Mouse (Mus musculus): ENCODE measurements around the gene Dennd5b. TPM values are rescaled to one million over a fixed set of nuclear protein-coding genes. Genes with fewer than 3 reads are reported as not detected.
"Not testable (repeated sequence)": the region's sequence is repeated elsewhere in the genome, so short reads cannot be mapped to it uniquely, and the experiment has no call there.

Gene Dennd5b
- total RNA-seq, 4 experiments from 2014 or later, result 55.4 to 72.0 (median 63.4) TPM

- DNase-seq (ENCODE audit: low spot score in 2 of 2), result no peak
Observed at GRCm38 (mm10) chr6:148955641-148956420, 145.6 kb downstream of the Dennd5b start.

- no peak for DNase-seq (ENCODE audit: low spot score in 2 of 2)
Observed at GRCm38 (mm10) chr6:148946881-148947405, 154.5 kb downstream of the Dennd5b start.

DNA sequence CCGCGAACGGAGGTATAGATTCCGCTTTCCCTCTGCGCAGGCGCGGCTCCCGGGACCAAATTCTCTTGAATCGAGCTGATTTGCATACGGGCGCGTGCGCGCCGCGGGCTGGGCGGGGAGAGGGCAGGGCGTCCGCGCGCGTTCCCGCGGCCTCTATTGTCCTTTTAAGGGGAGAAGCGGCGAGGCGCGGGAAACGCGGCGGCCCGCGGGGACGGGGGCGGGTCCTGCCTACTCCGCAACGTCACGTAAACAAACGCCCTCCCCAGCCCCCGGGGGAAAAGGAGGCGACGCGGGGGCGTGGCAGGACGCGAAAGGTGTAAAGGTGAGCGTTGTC, 155.1 kb downstream of the Dennd5b start, which contains the start of gene Sinhcaf:
Gene Sinhcaf, minus strand, starts transcription at position 59 of the 334 bp plus-strand sequence.
- DNase-seq (ENCODE audit: low spot score in 2 of 2), result peak; percentile 92 to 94

GRCm38 (mm10) chr6:148945509-148946408, 155.7 kb downstream of the Dennd5b start:
- DNase-seq (ENCODE audit: low spot score in 2 of 2), result peak; percentile 10 to 12

DNA sequence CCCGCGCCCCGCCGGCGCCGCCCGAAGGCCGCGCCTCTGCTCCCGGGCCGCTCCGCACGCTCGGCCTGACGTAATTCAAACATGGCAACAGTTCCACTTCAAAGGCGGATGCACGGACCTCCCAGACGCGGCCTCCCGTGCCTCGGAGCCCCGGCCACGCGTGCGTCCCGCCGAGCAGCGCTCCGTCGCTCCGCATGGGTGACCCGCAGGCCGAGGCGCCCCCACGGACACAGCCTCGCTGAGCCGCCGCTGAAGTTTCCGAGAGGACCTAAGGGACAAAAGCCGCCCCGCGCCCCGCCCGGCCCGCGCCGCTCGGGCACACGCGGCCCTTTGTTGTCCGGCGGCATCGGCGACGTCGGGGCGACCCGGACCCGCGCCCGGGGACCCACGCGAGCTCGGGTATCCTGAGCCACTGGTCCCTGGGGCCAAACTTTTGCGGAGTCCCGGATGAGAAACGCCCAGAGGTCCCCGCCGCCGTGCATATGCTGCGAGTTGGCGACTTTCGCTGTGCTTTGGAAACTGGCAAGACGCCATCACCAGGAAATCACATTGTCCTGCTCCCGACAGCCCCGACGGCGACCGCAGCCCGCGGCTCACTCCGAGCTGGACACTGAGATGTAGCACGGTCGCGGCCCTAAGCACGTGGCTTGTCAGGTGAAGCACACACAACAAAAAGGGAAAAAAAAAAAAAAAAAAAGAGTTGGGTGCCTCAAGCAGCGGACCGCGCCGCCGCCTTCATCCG, 156.5 kb downstream of the Dennd5b start:
- DNase-seq (ENCODE audit: low spot score in 2 of 2), result peak; percentile 3 to 7

DNA sequence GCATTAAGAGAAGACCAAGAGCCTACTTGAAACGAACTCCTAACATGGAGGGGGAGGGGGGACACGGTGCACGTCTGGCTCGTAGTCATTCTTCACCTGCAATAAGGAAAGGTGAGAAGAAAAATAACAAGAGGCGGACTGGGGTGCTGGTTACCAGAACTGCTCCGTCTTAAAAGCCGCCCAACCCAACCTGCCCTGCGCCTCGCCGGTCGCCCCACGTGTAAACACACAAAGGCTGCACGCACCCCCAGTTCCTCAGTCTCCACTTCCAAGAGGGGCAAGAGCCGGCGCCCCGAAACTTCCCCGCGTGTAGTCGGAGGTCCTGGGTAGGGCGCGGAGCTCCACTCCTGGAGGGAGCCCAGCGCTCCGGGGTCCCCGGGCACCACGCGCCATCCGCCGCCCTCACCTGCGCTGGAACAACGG, 157.1 kb downstream of the Dennd5b start:
- DNase-seq (ENCODE audit: low spot score in 2 of 2), result no peak

GRCm38 (mm10) chr6:148943695-148944094, 157.8 kb downstream of the Dennd5b start:
- DNase-seq (ENCODE audit: low spot score in 2 of 2), result no peak

DNA sequence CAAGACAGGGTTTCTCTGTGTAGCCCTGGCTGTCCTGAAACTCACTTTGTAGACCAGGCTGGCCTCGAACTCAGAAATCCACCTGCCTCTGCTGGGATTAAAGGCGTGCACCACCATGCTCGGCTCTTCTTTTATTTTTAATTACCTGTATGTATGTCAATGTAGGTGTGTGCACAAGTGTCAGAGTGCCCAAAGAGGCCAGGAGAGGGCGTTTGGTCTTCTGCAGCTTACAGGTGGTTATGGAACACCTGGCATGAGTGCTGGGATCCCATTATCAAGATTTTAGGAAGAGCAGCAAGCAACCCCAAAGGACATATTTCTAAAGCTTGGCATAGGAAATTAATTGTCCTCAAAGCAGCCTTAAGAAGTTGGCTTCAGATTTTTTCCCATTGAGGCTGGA, 159.1 kb downstream of the Dennd5b start:
- DNase-seq (ENCODE audit: low spot score in 2 of 2), result no peak

DNA sequence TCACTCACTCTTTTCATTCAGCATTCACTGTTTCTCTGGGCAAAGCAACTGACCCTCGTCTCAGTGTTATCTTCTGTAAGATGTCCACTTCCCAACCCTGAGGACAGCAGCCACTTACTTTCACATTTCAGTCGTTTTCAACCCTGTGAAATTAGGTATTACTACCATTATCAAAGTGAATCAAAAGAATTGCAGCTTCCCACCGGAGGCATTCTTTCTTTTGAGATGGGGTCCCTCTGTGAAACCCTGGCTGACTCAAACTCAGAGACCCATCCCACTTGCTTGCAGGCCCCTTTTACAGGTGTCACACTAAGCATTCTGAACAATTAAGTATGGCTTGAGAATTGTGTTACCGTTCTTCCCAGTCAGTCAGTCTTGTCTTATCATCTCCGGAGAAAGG, 159.6 kb downstream of the Dennd5b start:
- DNase-seq (ENCODE audit: low spot score in 2 of 2), result no peak

DNA sequence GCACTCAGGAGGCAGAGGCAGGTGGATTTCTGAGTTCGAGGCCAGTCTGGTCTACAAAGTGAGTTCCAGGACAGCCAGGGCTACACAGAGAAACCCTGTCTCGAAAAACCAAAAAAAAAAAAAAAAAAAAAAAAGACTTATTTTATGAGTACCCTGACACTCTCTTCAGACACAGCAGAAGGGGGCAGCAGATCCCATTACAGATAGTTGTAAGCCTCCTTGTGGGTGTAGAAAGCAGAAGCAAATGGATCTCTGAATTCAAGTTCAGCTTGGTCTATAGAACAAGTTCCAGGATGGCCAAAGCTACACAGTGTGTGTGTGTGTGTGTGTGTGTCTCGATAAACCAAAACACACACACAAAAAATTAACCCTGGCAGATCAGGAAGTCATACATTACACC, 161.1 kb downstream of the Dennd5b start:
- not testable (repeated sequence) for DNase-seq (ENCODE audit: low spot score in 2 of 2)

Other genes starting within 250 kb of the Dennd5b start
- gene Caprin2, start 205.4 kb downstream of the Dennd5b start, total RNA-seq (2022), result 10 to 100 TPM in 1 of 4 experiments, 1 to 10 TPM in 3; 8.0 to 12.0 (median 9.2) TPM
- 1 to 10 TPM; 2.3 to 4.3 (median 3.4) TPM for gene Sinhcaf, start 155.2 kb downstream of the Dennd5b start, total RNA-seq (2022)
- gene Gm10203, start 28.5 kb upstream of the Dennd5b start, total RNA-seq (2022), result not detected
- gene Etfbkmt, start 38.2 kb upstream of the Dennd5b start, total RNA-seq (2022), result 1 to 10 TPM; 2.0 to 4.0 (median 3.2) TPM
- 10 to 100 TPM; 25.4 to 31.1 (median 28.5) TPM for gene Amn1, start 87.0 kb upstream of the Dennd5b start, total RNA-seq (2022)
- gene Resf1, start 207.7 kb upstream of the Dennd5b start, total RNA-seq (2022), result 10 to 100 TPM; 14.6 to 20.4 (median 15.8) TPM

Measured in left cerebral cortex, adult 8-10 months (tissue).